Mouse (Mus musculus) lung, adult 2 months (tissue): ENCODE results near the gene Fam189a1. TPM values are rescaled to one million over a fixed set of nuclear protein-coding genes. Genes with fewer than 3 reads are reported as not detected.

Experiments used
- DNase-seq: peaks from one replicate; pipeline ENCODE4 v3.0.0; 2022
- H3K4me1 ChIP-seq: fragments of 200-500 bp; 2 replicates; pipeline ENCODE4 v1.6.1; 2011; ENCODE audit warnings: low read length; ENCODE audit not compliant: control insufficient read depth, insufficient read depth
- H3K4me3 ChIP-seq: fragments of 200-500 bp; replicated peaks from 2 replicates; pipeline ENCODE3; 2011; ENCODE audit warnings: low read depth, mild to moderate bottlenecking, control low read depth, low read length; ENCODE audit errors: extremely low read depth
- CTCF ChIP-seq: fragments of 200-500 bp; IDR thresholded peaks from 2 replicates; pipeline ENCODE4 v1.5.1; 2011; ENCODE audit warnings: mild to moderate bottlenecking, low read length, control low read depth; ENCODE audit not compliant: insufficient read depth
- POLR2A ChIP-seq: fragments of 200-500 bp; IDR thresholded peaks from 2 replicates; pipeline ENCODE4 v1.6.1; 2011; ENCODE audit warnings: low read depth, mild to moderate bottlenecking, control low read depth, low read length, borderline replicate concordance; ENCODE audit errors: extremely low read depth
- WGBS: fragments of 180-500 bp; shearing (Covaris S2); methylation state at CpG from one replicate; pipeline ENCODE4 v1.1.7; 2018; 5-methylcytosine and 5-hydroxymethylcytosine counted together
- polyA plus RNA-seq: library from polyadenylated mRNA; depleted of rRNA; stranded (reverse); fragments of >200 nt; gene quantifications from 2 replicates; pipeline ENCODE4 v1.2.3, GENCODE M21; 2012

Gene Fam189a1
- polyA plus RNA-seq, 1 experiment = 2.8 TPM

- TF ChIP-seq POLR2A (no peak), CTCF (no peak)
- 87% methylated on average over 5 of the region's 10 CpGs for WGBS
- H3K4me1 ChIP-seq = no peaks in the 10 kb centered on the region
- no peak for DNase-seq
- no peak overlapping the region for H3K4me3 ChIP-seq
Measured at GRCm38 (mm10) chr7:64855389-64855927, 300.9 kb downstream of the Fam189a1 start.

GRCm38 (mm10) chr7:64850791-64851190, 305.6 kb downstream of the Fam189a1 start:
- no peak for DNase-seq
- Histone ChIP-seq H3K4me1 (no peaks in the 10 kb centered on the region), H3K4me3 (no peak overlapping the region)
- WGBS = 27% methylated on average over 3 of the region's 3 CpGs
- no peak for TF ChIP-seq POLR2A
- no peak for TF ChIP-seq CTCF

- no peak overlapping the region for H3K4me3 ChIP-seq
- no peaks in the 10 kb centered on the region for H3K4me1 ChIP-seq
- WGBS = 84% methylated on average over 5 of the region's 5 CpGs
- DNase-seq = no peak
- TF ChIP-seq POLR2A (no peak), CTCF (no peak)
Measured at GRCm38 (mm10) chr7:64847366-64847899, 308.9 kb downstream of the Fam189a1 start.

DNA sequence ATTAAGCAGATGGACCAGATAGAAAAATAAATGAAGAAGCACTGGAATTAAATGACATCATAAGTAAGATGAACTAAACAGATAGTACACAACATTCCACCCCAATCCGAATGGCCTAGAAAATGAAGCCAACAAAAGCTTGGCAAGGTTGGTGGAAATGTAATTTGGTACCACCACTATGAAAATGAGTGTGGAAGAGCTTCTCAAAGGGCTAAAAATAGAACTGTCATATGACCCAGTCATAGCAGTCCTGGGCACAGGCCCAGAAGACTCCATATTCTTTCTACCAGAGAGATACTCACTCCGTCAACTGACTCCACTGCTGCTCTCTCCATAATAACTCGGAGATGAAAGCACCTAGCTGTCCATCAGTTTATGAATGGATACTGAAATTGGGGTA, 310.3 kb downstream of the Fam189a1 start:
- DNase-seq = no peak
- Histone ChIP-seq H3K4me3 (no peak overlapping the region), H3K4me1 (no peaks in the 10 kb centered on the region)
- WGBS = 61% methylated on average over 3 of the region's 3 CpGs
- TF ChIP-seq POLR2A = no peak
- no peak for TF ChIP-seq CTCF

- Histone ChIP-seq H3K4me3 (no peak overlapping the region), H3K4me1 (no peaks in the 10 kb centered on the region; the same call in 1 of the 2 replicates)
- WGBS = 75% methylated on average over 10 of the region's 10 CpGs
- no peak for DNase-seq
- TF ChIP-seq CTCF (no peak), POLR2A (no peak)
Measured at GRCm38 (mm10) chr7:64840946-64841659, 315.3 kb downstream of the Fam189a1 start.

DNA sequence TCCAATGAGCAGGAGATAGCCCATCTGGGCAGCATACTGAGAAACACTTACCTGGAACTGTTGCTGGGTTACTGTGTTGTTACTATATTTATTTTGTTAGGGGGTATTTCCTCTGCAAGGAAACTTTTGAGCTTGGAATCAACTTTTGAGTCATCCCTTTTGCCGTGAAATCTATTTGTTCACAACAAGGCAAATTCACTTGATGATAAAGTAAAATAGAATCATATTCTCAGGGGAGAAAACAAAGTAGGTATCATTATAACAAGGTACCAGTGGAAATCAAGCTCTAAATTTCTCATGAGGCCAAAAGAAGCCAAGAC, 315.8 kb downstream of the Fam189a1 start:
- Histone ChIP-seq H3K4me1 (no peaks in the 10 kb centered on the region; the same call in 1 of the 2 replicates), H3K4me3 (no peak overlapping the region)
- 57% methylated on average over 1 of the region's 1 CpGs for WGBS
- no peak for DNase-seq
- no peak for TF ChIP-seq POLR2A

- no peak for TF ChIP-seq CTCF
- TF ChIP-seq POLR2A = no peak
- Histone ChIP-seq H3K4me3 (no peak overlapping the region), H3K4me1 (no peaks in the 10 kb centered on the region; the same call in 1 of the 2 replicates)
- WGBS = 3% methylated on average over 21 of the region's 21 CpGs
- peak; percentile 4 for DNase-seq
Measured at GRCm38 (mm10) chr7:64839801-64840575, 316.4 kb downstream of the Fam189a1 start.

DNA sequence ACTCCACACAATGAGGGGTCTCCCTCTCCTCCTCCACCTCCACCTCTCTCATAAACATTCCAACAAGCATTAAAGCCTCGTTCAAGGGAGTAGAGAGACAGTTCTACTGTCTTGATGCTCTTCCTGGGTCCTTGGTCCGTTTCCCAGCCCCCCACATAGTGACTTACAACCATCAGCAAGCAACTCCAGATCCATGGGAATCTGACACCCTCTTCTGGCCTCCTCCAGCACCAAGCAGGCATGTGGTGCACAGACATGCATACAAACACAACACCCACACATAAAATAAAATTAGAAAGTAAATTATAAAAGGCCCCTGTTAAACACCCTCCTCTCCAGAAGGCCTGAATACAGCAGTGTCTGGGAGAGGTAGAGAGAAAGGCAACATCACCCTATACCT, 317.1 kb downstream of the Fam189a1 start:
- WGBS = 48% methylated on average over 2 of the region's 2 CpGs
- TF ChIP-seq CTCF = no peak
- no peak for TF ChIP-seq POLR2A
- Histone ChIP-seq H3K4me3 (no peak overlapping the region), H3K4me1 (no peaks in the 10 kb centered on the region; the same call in 1 of the 2 replicates)
- DNase-seq = no peak

GRCm38 (mm10) chr7:64830214-64830995, 326.0 kb downstream of the Fam189a1 start:
- Histone ChIP-seq H3K4me3 (no peak overlapping the region), H3K4me1 (no peaks in the 10 kb centered on the region)
- WGBS = 24% methylated on average over 5 of the region's 5 CpGs
- DNase-seq = no peak
- TF ChIP-seq CTCF (no peak), POLR2A (no peak)
